Mouse (Mus musculus) hindbrain, embryonic 16.5 days (tissue): Measurements from ENCODE around the gene Olfr630. TPM values are rescaled to one million over a fixed set of nuclear protein-coding genes. Genes with fewer than 3 reads are reported as not detected.
"Not testable (repeated sequence)": the region's sequence is repeated elsewhere in the genome, so short reads cannot be mapped to it uniquely, and the experiment has no call there.

Experiments used
- ATAC-seq: fragments of 200-750 bp; cut with Nextera tagmentation; 2 replicates; pipeline ENCODE4 v1.8.0; 2017; ENCODE audit warnings: moderate TSS enrichment, moderate library complexity
- H3K27ac ChIP-seq: fragments of 300-500 bp; sonication (generic); 2 replicates; pipeline ENCODE4 v1.5.1; 2014; ENCODE audit warnings: low read depth, mild to moderate bottlenecking, control low read depth, low read length, moderate library complexity
- H3K27me3 ChIP-seq: fragments of 300-500 bp; sonication (generic); replicated peaks from 2 replicates; pipeline ENCODE4 v1.6.1; 2014; ENCODE audit warnings: low read length; ENCODE audit not compliant: control insufficient read depth, insufficient read depth
- H3K36me3 ChIP-seq: fragments of 300-500 bp; sonication (generic); 2 replicates; pipeline ENCODE4 v1.6.1; 2014; ENCODE audit warnings: mild to moderate bottlenecking, low read length, moderate library complexity, mixed read lengths; ENCODE audit not compliant: control insufficient read depth, insufficient read depth
- H3K4me1 ChIP-seq: fragments of 300-500 bp; sonication (generic); 2 replicates; pipeline ENCODE4 v1.6.1; 2014; ENCODE audit warnings: low read depth, low read length; ENCODE audit not compliant: control insufficient read depth, insufficient read depth
- H3K4me2 ChIP-seq: fragments of 300-500 bp; sonication (generic); 2 replicates; pipeline ENCODE4 v1.6.1; 2014; ENCODE audit warnings: mild to moderate bottlenecking, low read length, control low read depth, moderate library complexity
- H3K4me3 ChIP-seq: fragments of 300-500 bp; sonication (generic); 2 replicates; pipeline ENCODE4 v1.5.1; 2014; ENCODE audit warnings: mild to moderate bottlenecking, low read length, control low read depth, moderate library complexity
- H3K9ac ChIP-seq: fragments of 300-500 bp; sonication (generic); 2 replicates; pipeline ENCODE4 v1.6.1; 2014; ENCODE audit warnings: low read depth, mild to moderate bottlenecking, control low read depth, low read length, moderate library complexity
- H3K9me3 ChIP-seq: fragments of 300-500 bp; sonication (generic); 2 replicates; pipeline ENCODE4 v1.6.1; 2014; ENCODE audit warnings: mild to moderate bottlenecking, low read length, moderate library complexity; ENCODE audit not compliant: control insufficient read depth
- WGBS: fragments of 180-500 bp; shearing (Covaris S2); extraction: QIAGEN DNeasy Blood & Tissue Kit; methylation state at CpG from one replicate; pipeline ENCODE4 v1.1.7; 2014; 5-methylcytosine and 5-hydroxymethylcytosine counted together
- polyA plus RNA-seq: library from polyadenylated mRNA; unstranded; fragments of >200 nt; fragmentation: Nextera tagmentation; extraction: Ambion mirVana; gene quantifications from 2 replicates; pipeline ENCODE4 v1.2.1, GENCODE M21; 2015

Gene Olfr630
- polyA plus RNA-seq = not detected in 2 replicates

DNA sequence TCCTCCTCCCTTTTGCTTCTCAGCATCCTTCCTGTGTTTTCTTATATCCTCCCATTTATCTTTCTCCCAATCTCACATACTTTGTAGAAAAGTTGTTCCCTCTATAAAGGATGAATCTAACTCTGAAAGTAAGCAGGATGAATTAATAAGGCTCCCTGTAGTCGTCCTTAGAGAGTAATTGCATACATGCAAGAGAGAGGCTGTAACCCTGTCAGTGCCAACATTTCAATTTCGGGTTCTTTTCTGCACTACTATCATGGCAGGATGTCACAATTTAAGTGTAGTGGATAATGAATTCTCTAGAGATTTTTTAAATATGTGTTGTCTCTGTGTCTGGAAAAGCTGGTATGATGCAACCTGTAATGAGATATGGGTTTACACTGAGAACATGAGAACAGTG is at the start of gene Olfr630:
TSS of gene Olfr630 (minus strand) at position 101 of the 400 bp plus-strand sequence.
- 48% methylated on average over 2 of the region's 2 CpGs for WGBS

DNA sequence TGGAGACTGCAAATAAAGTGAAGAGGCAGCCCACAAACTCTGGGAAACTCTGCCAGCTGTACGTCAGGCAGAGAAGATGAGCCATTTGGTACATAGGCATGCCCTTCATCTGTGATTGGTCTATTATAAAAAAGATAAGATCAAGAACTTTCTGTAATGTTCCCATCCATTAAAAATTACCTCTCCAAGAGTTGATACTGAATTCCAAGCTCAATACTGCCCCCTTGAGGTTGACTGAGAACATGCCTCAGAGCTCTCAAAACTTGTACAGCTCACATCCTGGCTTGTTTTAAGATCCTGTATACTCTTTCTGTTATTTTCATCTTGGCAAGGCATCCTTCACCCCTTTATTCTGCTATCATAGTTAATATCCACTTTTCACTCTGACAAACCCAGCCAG is 49.7 kb upstream of the Olfr630 start:
- Histone ChIP-seq H3K4me1 (no peaks in the 10 kb centered on the region), H3K9ac (no peak overlapping the region), H3K4me2 (no peak overlapping the region), H3K27ac (no peak overlapping the region), H3K36me3 (no peaks in the 10 kb centered on the region), H3K9me3 (no peaks in the 10 kb centered on the region), H3K27me3 (no peaks in the 10 kb centered on the region), H3K4me3 (no peak overlapping the region)
- ATAC-seq = no peak
- 85% methylated on average over 1 of the region's 1 CpGs for WGBS

More for the DNA sequence above, at the start of gene Olfr630:
- ATAC-seq = no peak
- H3K4me1 ChIP-seq = no peaks in the 10 kb centered on the region
- no peaks in the 10 kb centered on the region for H3K36me3 ChIP-seq
- no peak within 1 kb of the TSS for H3K27ac ChIP-seq
- no peak within 1 kb of the TSS for H3K9ac ChIP-seq
- H3K27me3 ChIP-seq = no peaks in the 10 kb centered on the region
- H3K4me3 ChIP-seq = no peak within 1 kb of the TSS
- H3K4me2 ChIP-seq = no peak within 1 kb of the TSS
- no peaks in the 10 kb centered on the region for H3K9me3 ChIP-seq

GRCm38 (mm10) chr7:103792669-103793388 is 35.7 kb upstream of the Olfr630 start:
- no peaks in the 10 kb centered on the region for H3K4me1 ChIP-seq
- no peak overlapping the region for H3K9ac ChIP-seq
- no peaks in the 10 kb centered on the region for H3K36me3 ChIP-seq
- no peaks in the 10 kb centered on the region for H3K9me3 ChIP-seq
- no peak overlapping the region for H3K27ac ChIP-seq
- no peak overlapping the region for H3K4me3 ChIP-seq
- 31% methylated on average over 4 of the region's 4 CpGs for WGBS
- no peak for ATAC-seq
- H3K4me2 ChIP-seq = no peak overlapping the region
- H3K27me3 ChIP-seq = no peaks in the 10 kb centered on the region

DNA sequence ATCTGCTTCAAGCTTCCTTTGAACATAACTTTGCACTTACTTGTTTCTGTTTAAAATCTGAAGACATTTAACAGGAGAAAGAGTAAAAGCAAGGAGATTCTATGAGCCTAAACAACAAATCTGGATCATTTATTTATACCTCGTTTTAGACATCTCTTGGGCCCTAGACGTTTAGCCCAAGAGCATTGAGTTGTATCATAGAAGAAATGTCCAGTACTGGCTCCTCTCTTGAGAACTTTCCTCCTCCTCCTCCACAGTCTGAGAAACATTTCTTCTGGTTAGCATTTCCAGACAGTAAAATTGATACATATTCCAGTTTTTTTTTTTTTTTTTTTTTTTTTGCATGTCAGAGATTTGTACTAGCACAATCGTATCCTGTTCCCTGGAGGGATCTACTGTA is 34.6 kb upstream of the Olfr630 start, which contains the start of gene Olfr67:
TSS of gene Olfr67 (minus strand) at position 101 of the 400 bp plus-strand sequence.
- Histone ChIP-seq H3K9ac (no peak within 1 kb of the TSS), H3K36me3 (no peaks in the 10 kb centered on the region), H3K9me3 (no peaks in the 10 kb centered on the region), H3K27me3 (no peaks in the 10 kb centered on the region), H3K4me2 (no peak within 1 kb of the TSS), H3K27ac (no peak within 1 kb of the TSS), H3K4me1 (no peaks in the 10 kb centered on the region), H3K4me3 (no peak within 1 kb of the TSS)
- 80% methylated on average over 3 of the region's 3 CpGs for WGBS
- no peak for ATAC-seq

DNA sequence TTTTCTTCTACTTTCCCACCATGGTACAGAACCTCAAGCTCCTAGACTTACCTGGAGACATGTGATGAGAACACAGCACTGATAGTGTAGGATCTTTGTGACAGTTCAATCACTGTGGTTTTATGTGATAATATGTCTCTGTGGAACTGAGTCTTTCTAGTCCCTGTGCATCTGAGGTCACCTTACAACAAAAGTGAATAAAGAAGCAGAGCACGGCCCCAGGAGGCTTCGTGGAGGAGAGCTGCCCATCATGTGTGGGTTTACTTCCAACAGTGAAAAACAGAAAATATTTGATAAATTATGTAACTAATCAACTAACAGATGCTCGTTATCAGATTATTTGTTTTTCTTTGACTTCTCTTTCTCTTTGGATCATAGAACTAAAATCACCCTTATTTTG is 22.5 kb upstream of the Olfr630 start, which contains the start of gene Olfr68:
TSS of gene Olfr68 (minus strand) at position 101 of the 400 bp plus-strand sequence.
- Histone ChIP-seq H3K4me2 (no peak within 1 kb of the TSS), H3K27me3 (no peaks in the 10 kb centered on the region), H3K4me1 (no peaks in the 10 kb centered on the region), H3K9me3 (no peaks in the 10 kb centered on the region), H3K9ac (no peak within 1 kb of the TSS), H3K4me3 (no peak within 1 kb of the TSS), H3K27ac (no peak within 1 kb of the TSS), H3K36me3 (no peaks in the 10 kb centered on the region)
- ATAC-seq = no peak
- 74% methylated on average over 3 of the region's 3 CpGs for WGBS

- H3K4me2 ChIP-seq, H3K9ac ChIP-seq, ATAC-seq, H3K9me3 ChIP-seq, H3K4me3 ChIP-seq, H3K36me3 ChIP-seq, H3K27me3 ChIP-seq, H3K4me1 ChIP-seq, H3K27ac ChIP-seq: not testable (repeated sequence)
- 86% methylated on average over 3 of the region's 4 CpGs for WGBS
These were observed 20.5 kb upstream of the Olfr630 start for GRCm38 (mm10) chr7:103777652-103778051.

DNA sequence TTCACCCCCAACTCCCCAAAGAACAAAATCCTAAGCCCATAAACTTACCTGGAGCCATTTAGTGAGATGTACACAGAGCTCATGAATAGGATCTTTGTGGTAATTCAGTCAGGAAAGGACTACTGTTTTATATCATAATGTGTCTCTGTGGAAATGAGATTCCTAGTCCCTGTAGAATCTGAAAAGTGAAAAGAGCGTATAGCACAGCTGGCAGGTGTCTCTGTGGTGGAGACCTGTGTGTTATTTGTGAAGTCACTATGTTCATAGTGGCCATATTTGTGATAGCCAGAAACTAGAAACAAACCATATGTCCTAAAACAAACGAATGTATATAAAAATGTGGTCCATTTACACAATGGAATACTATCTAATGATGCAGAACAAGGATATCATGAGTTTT is 14.4 kb upstream of the Olfr630 start, which contains the start of gene Olfr69:
TSS of gene Olfr69 (minus strand) at position 101 of the 400 bp plus-strand sequence.
- H3K4me3 ChIP-seq = no peak within 1 kb of the TSS
- no peaks in the 10 kb centered on the region for H3K4me1 ChIP-seq
- no peaks in the 10 kb centered on the region for H3K9me3 ChIP-seq
- H3K27me3 ChIP-seq = no peaks in the 10 kb centered on the region
- H3K4me2 ChIP-seq = no peak within 1 kb of the TSS
- no peak for ATAC-seq
- WGBS = 84% methylated on average over 2 of the region's 2 CpGs
- H3K9ac ChIP-seq = no peak within 1 kb of the TSS
- no peak within 1 kb of the TSS for H3K27ac ChIP-seq
- H3K36me3 ChIP-seq = no peaks in the 10 kb centered on the region

GRCm38 (mm10) chr7:103767687-103768086 is 10.6 kb upstream of the Olfr630 start:
- not testable (repeated sequence) for H3K36me3 ChIP-seq, H3K9ac ChIP-seq
- WGBS = 87% methylated on average over 4 of the region's 6 CpGs

DNA sequence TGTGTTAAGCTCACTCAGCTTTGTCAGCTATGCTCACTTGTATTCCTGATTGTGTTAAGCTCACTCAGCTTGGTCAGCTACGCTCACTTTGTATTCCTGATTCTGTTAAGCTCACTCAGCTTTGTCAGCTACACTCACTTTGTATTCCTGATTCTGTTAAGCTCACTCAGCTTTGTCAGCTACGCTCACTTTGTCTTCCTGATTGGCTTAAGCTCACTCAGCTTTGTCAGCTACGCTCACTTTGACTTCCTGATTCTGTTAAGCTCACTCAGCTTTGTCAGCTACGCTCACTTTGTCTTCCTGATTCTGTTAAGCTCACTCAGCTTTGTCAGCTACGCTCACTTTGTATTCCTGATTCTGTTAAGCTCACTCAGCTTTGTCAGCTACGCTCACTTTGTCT is 5.1 kb upstream of the Olfr630 start:
- H3K27me3 ChIP-seq = not testable (repeated sequence)
- whole genome bisulfite sequencing = 91% methylated on average over 6 of the region's 6 CpGs

More at GRCm38 (mm10) chr7:103767687-103768086, 10.6 kb upstream of the Olfr630 start:
- not testable (repeated sequence) for H3K4me2 ChIP-seq, H3K4me3 ChIP-seq, H3K4me1 ChIP-seq, H3K27me3 ChIP-seq, H3K27ac ChIP-seq, H3K9me3 ChIP-seq, ATAC-seq

More for the DNA sequence above, 5.1 kb upstream of the Olfr630 start:
- not testable (repeated sequence) for ATAC-seq, H3K36me3 ChIP-seq, H3K4me2 ChIP-seq, H3K4me1 ChIP-seq, H3K9me3 ChIP-seq, H3K27ac ChIP-seq, H3K9ac ChIP-seq, H3K4me3 ChIP-seq
